Mouse (Mus musculus) limb, embryonic 14.5 days (tissue): ENCODE measurements at regions not wholly inside any gene's neighbourhood (a gene's known extent, or its start where the extent isn't known, plus 50 kb on each side); places are given as distances from the start of the nearest gene placed in this dataset.

Experiments used
- ATAC-seq: fragments of 200-750 bp; cut with Nextera tagmentation; 2 replicates; pipeline ENCODE4 v1.8.0; 2017; ENCODE audit warnings: low read depth, moderate number of reproducible peaks, moderate TSS enrichment; ENCODE audit not compliant: low FRiP score
- DNase-seq: peaks from one replicate; pipeline ENCODE4 v3.0.0-alpha.2; 2015; ENCODE audit warnings: low spot score
- H3K27ac ChIP-seq: fragments of 300-500 bp; sonication (generic); replicated peaks from 2 replicates; pipeline ENCODE4 v1.5.1; 2014; ENCODE audit warnings: low read depth, mild to moderate bottlenecking, low read length, moderate library complexity, mixed read lengths
- H3K27me3 ChIP-seq: fragments of 300-500 bp; sonication (generic); 2 replicates; pipeline ENCODE4 v1.6.1; 2014; ENCODE audit warnings: low read length, mixed read lengths; ENCODE audit not compliant: control insufficient read depth, insufficient read depth
- H3K36me3 ChIP-seq: fragments of 300-500 bp; sonication (generic); 2 replicates; pipeline ENCODE4 v1.6.1; 2014; ENCODE audit warnings: mild to moderate bottlenecking, low read length, moderate library complexity, mixed read lengths; ENCODE audit not compliant: control insufficient read depth, insufficient read depth
- H3K4me1 ChIP-seq: fragments of 300-500 bp; sonication (generic); 2 replicates; pipeline ENCODE4 v1.6.1; 2014; ENCODE audit warnings: antibody characterized with exemption, low read length, mixed read lengths; ENCODE audit not compliant: control insufficient read depth, insufficient read depth
- H3K4me2 ChIP-seq: fragments of 300-500 bp; sonication (generic); replicated peaks from 2 replicates; pipeline ENCODE4 v1.6.1; 2014; ENCODE audit warnings: low read depth, mild to moderate bottlenecking, low read length, moderate library complexity; ENCODE audit not compliant: severe bottlenecking
- H3K4me3 ChIP-seq: fragments of 300-500 bp; sonication (generic); replicated peaks from 2 replicates; pipeline ENCODE4 v1.5.1; 2014; ENCODE audit warnings: low read length
- H3K9ac ChIP-seq: fragments of 300-500 bp; sonication (generic); 2 replicates; pipeline ENCODE4 v1.6.1; 2014; ENCODE audit warnings: mild to moderate bottlenecking, low read depth, low read length, moderate library complexity; ENCODE audit not compliant: severe bottlenecking
- H3K9me3 ChIP-seq: fragments of 300-500 bp; sonication (generic); 2 replicates; pipeline ENCODE4 v1.6.1; 2016; ENCODE audit warnings: low read length; ENCODE audit not compliant: control insufficient read depth
- POLR2A ChIP-seq: fragments of 200-500 bp; IDR thresholded peaks from 2 replicates; pipeline ENCODE4 v1.8.0; 2012; ENCODE audit warnings: inconsistent platforms, mild to moderate bottlenecking, moderate library complexity, borderline replicate concordance; ENCODE audit not compliant: insufficient read depth, insufficient read length; ENCODE audit errors: extremely low read depth
- WGBS: fragments of 180-500 bp; shearing (Covaris S2); extraction: QIAGEN DNeasy Blood & Tissue Kit; methylation state at CpG from one replicate; pipeline ENCODE4 v1.1.7; 2014; 5-methylcytosine and 5-hydroxymethylcytosine counted together

GRCm38 (mm10) chr2:28298738-28299137 is 105.9 kb downstream of the Olfm1 start:
- ATAC-seq (peak; percentile 58; the same call in 1 of the 2 replicates), DNase-seq (peak; percentile 36)
- TF ChIP-seq POLR2A = no peak
- Histone ChIP-seq H3K4me2 (no peak overlapping the region; the same call in 1 of the 2 replicates), H3K36me3 (no peaks in the 10 kb centered on the region), H3K4me3 (no peak overlapping the region), H3K9ac (no peak overlapping the region), H3K9me3 (no peaks in the 10 kb centered on the region), H3K27me3 (no peaks in the 10 kb centered on the region), H3K4me1 (peaks cover 30% of the 10 kb centered on the region), H3K27ac (peak overlapping the region; percentile 61; the same call in 1 of the 2 replicates)
- 16% methylated on average over 6 of the region's 6 CpGs for WGBS

- ATAC-seq = no peak
- no peak for TF ChIP-seq POLR2A
- H3K9ac ChIP-seq = no peak overlapping the region
- WGBS = 91% methylated on average over 2 of the region's 2 CpGs
- peak overlapping the region; percentile 61; the same call in 1 of the 2 replicates for H3K27ac ChIP-seq
- DNase-seq = no peak
- no peaks in the 10 kb centered on the region for H3K9me3 ChIP-seq
- H3K4me1 ChIP-seq = peaks cover 30% of the 10 kb centered on the region
- no peaks in the 10 kb centered on the region for H3K36me3 ChIP-seq
- H3K27me3 ChIP-seq = no peaks in the 10 kb centered on the region
- H3K4me2 ChIP-seq = no peak overlapping the region; the same call in 1 of the 2 replicates
- no peak overlapping the region for H3K4me3 ChIP-seq
Measured at GRCm38 (mm10) chr2:28299346-28299745, 106.6 kb downstream of the Olfm1 start.

GRCm38 (mm10) chr2:28301313-28301712 is 108.5 kb downstream of the Olfm1 start:
- Histone ChIP-seq H3K36me3 (no peaks in the 10 kb centered on the region), H3K4me2 (no peak overlapping the region), H3K9ac (no peak overlapping the region), H3K9me3 (no peaks in the 10 kb centered on the region), H3K4me1 (peaks cover 21% of the 10 kb centered on the region), H3K27ac (no peak overlapping the region), H3K27me3 (no peaks in the 10 kb centered on the region), H3K4me3 (no peak overlapping the region)
- ATAC-seq (no peak), DNase-seq (no peak)
- no peak for TF ChIP-seq POLR2A
- WGBS = 23% methylated on average over 4 of the region's 4 CpGs

- no peak overlapping the region for H3K9ac ChIP-seq
- H3K36me3 ChIP-seq = no peaks in the 10 kb centered on the region
- H3K4me1 ChIP-seq = peaks cover 9% of the 10 kb centered on the region
- no peak overlapping the region for H3K4me3 ChIP-seq
- 91% methylated on average over 4 of the region's 5 CpGs for WGBS
- ATAC-seq = no peak
- no peak overlapping the region for H3K27ac ChIP-seq
- no peaks in the 10 kb centered on the region for H3K9me3 ChIP-seq
- DNase-seq = no peak
- no peak overlapping the region for H3K4me2 ChIP-seq
- H3K27me3 ChIP-seq = no peaks in the 10 kb centered on the region
- TF ChIP-seq POLR2A = no peak
Measured at GRCm38 (mm10) chr2:28303936-28304335, 111.1 kb downstream of the Olfm1 start.

- Histone ChIP-seq H3K9me3 (no peaks in the 10 kb centered on the region), H3K27me3 (no peaks in the 10 kb centered on the region), H3K4me1 (0 out of 2 replicates have a peak, but pooled peaks cover 4% of the 10 kb centered on the region), H3K36me3 (no peaks in the 10 kb centered on the region), H3K27ac (no peak overlapping the region), H3K4me3 (no peak overlapping the region), H3K9ac (no peak overlapping the region), H3K4me2 (no peak overlapping the region)
- DNase-seq = peak; percentile 32
- no peak for TF ChIP-seq POLR2A
- ATAC-seq = no peak
- WGBS = 12% methylated on average over 3 of the region's 3 CpGs
Measured at GRCm38 (mm10) chr2:28304712-28305111, 111.9 kb downstream of the Olfm1 start.

GRCm38 (mm10) chr2:28309122-28309521 is 116.3 kb downstream of the Olfm1 start:
- no peak overlapping the region for H3K27ac ChIP-seq
- no peaks in the 10 kb centered on the region for H3K27me3 ChIP-seq
- H3K36me3 ChIP-seq = no peaks in the 10 kb centered on the region
- DNase-seq = no peak
- H3K4me2 ChIP-seq = no peak overlapping the region
- no peak overlapping the region for H3K9ac ChIP-seq
- TF ChIP-seq POLR2A = no peak
- H3K4me1 ChIP-seq = no peaks in the 10 kb centered on the region
- 81% methylated on average over 5 of the region's 5 CpGs for WGBS
- no peaks in the 10 kb centered on the region for H3K9me3 ChIP-seq
- ATAC-seq = no peak
- no peak overlapping the region for H3K4me3 ChIP-seq
